Mouse (Mus musculus): Measurements from ENCODE around the gene Camk2n1. TPM values are rescaled to one million over a fixed set of nuclear protein-coding genes. Genes with fewer than 3 reads are reported as not detected.

Gene Camk2n1
- polyA plus RNA-seq, 1 experiment from 2014 or later: 15.7 TPM

- Histone ChIP-seq H3K9ac (no peak overlapping the region), H3K4me3 (no peak overlapping the region), H3K36me3 (replicated peaks) (no peaks in the 10 kb centered on the region), H3K27me3 (replicated peaks) (no peaks in the 10 kb centered on the region), H3K9me3 (no peaks in the 10 kb centered on the region), H3K27ac (no peak overlapping the region), H3K4me2 (peak overlapping the region; percentile 10; the same call in 1 of the 2 replicates), H3K4me1 (peaks cover 53% of the 10 kb centered on the region)
- WGBS: 49% methylated on average over 5 of the region's 5 CpGs
- no peak for ATAC-seq (replicated peaks)
Measured at GRCm38 (mm10) chr4:138458735-138459440, 4.8 kb downstream of the Camk2n1 start.

GRCm38 (mm10) chr4:138459775-138460174, 5.7 kb downstream of the Camk2n1 start:
- no peak overlapping the region for H3K4me2 ChIP-seq
- H3K27ac ChIP-seq: 0 out of 2 replicates have a peak overlapping the region, but pooled peaks have one; percentile 34
- no peaks in the 10 kb centered on the region for H3K27me3 ChIP-seq (replicated peaks)
- 71% methylated on average over 6 of the region's 6 CpGs for WGBS
- H3K36me3 ChIP-seq (replicated peaks): no peaks in the 10 kb centered on the region
- no peaks in the 10 kb centered on the region for H3K9me3 ChIP-seq
- no peak overlapping the region for H3K4me3 ChIP-seq
- ATAC-seq (replicated peaks): no peak
- no peak overlapping the region for H3K9ac ChIP-seq
- H3K4me1 ChIP-seq: peaks cover 61% of the 10 kb centered on the region

GRCm38 (mm10) chr4:138460910-138461309, 6.8 kb downstream of the Camk2n1 start:
- H3K9ac ChIP-seq: no peak overlapping the region
- no peak overlapping the region for H3K4me3 ChIP-seq
- no peak overlapping the region for H3K27ac ChIP-seq
- WGBS: 30% methylated on average over 9 of the region's 9 CpGs
- no peak for ATAC-seq (replicated peaks)
- no peaks in the 10 kb centered on the region for H3K27me3 ChIP-seq (replicated peaks)
- no peak overlapping the region for H3K4me2 ChIP-seq
- H3K4me1 ChIP-seq: peaks cover 65% of the 10 kb centered on the region
- no peaks in the 10 kb centered on the region for H3K36me3 ChIP-seq (replicated peaks)
- H3K9me3 ChIP-seq: no peaks in the 10 kb centered on the region

GRCm38 (mm10) chr4:138461471-138461870, 7.4 kb downstream of the Camk2n1 start:
- 94% methylated on average over 5 of the region's 5 CpGs for WGBS
- H3K27me3 ChIP-seq (replicated peaks): no peaks in the 10 kb centered on the region
- H3K4me1 ChIP-seq: peaks cover 59% of the 10 kb centered on the region
- H3K4me3 ChIP-seq: no peak overlapping the region
- H3K9ac ChIP-seq: no peak overlapping the region
- no peaks in the 10 kb centered on the region for H3K9me3 ChIP-seq
- H3K4me2 ChIP-seq: no peak overlapping the region
- no peaks in the 10 kb centered on the region for H3K36me3 ChIP-seq (replicated peaks)
- no peak for ATAC-seq (replicated peaks)
- H3K27ac ChIP-seq: no peak overlapping the region

GRCm38 (mm10) chr4:138462971-138463831, 9.1 kb downstream of the Camk2n1 start:
- H3K36me3 ChIP-seq (replicated peaks): no peaks in the 10 kb centered on the region
- 1% methylated on average over 11 of the region's 11 CpGs for WGBS
- peak overlapping the region; percentile 40 for H3K4me2 ChIP-seq
- no peak overlapping the region for H3K4me3 ChIP-seq
- ATAC-seq (replicated peaks): peak; percentile 45; the same call in 1 of the 2 replicates
- H3K9ac ChIP-seq: no peak overlapping the region
- peak overlapping the region; percentile 84 for H3K27ac ChIP-seq
- peaks cover 44% of the 10 kb centered on the region for H3K4me1 ChIP-seq
- no peaks in the 10 kb centered on the region for H3K27me3 ChIP-seq (replicated peaks)
- no peaks in the 10 kb centered on the region for H3K9me3 ChIP-seq

GRCm38 (mm10) chr4:138463832-138464487, 9.8 kb downstream of the Camk2n1 start:
- Histone ChIP-seq H3K9ac (no peak overlapping the region), H3K36me3 (replicated peaks) (no peaks in the 10 kb centered on the region), H3K9me3 (no peaks in the 10 kb centered on the region), H3K27me3 (replicated peaks) (no peaks in the 10 kb centered on the region), H3K4me1 (peaks cover 39% of the 10 kb centered on the region), H3K4me2 (peak overlapping the region; percentile 40), H3K4me3 (no peak overlapping the region), H3K27ac (peak overlapping the region; percentile 84)
- 5% methylated on average over 11 of the region's 11 CpGs for WGBS
- ATAC-seq (replicated peaks): peak; percentile 22; the same call in 1 of the 2 replicates

- Histone ChIP-seq H3K36me3 (replicated peaks) (no peaks in the 10 kb centered on the region), H3K4me3 (no peak overlapping the region), H3K4me2 (peak overlapping the region; percentile 29), H3K4me1 (peaks cover 37% of the 10 kb centered on the region), H3K9me3 (no peaks in the 10 kb centered on the region), H3K9ac (no peak overlapping the region; the same call in 1 of the 2 replicates), H3K27ac (peak overlapping the region; percentile 84), H3K27me3 (replicated peaks) (no peaks in the 10 kb centered on the region)
- 2% methylated on average over 19 of the region's 22 CpGs for WGBS
- peak; percentile 58 for ATAC-seq (replicated peaks)
Measured at GRCm38 (mm10) chr4:138464667-138465353, 10.7 kb downstream of the Camk2n1 start.

GRCm38 (mm10) chr4:138465446-138465845, 11.3 kb downstream of the Camk2n1 start:
- Histone ChIP-seq H3K27me3 (replicated peaks) (no peaks in the 10 kb centered on the region), H3K36me3 (replicated peaks) (no peaks in the 10 kb centered on the region), H3K27ac (peak overlapping the region; percentile 84; the same call in 1 of the 2 replicates), H3K4me2 (no peak overlapping the region), H3K9ac (no peak overlapping the region), H3K4me1 (peaks cover 37% of the 10 kb centered on the region), H3K4me3 (no peak overlapping the region), H3K9me3 (no peaks in the 10 kb centered on the region)
- WGBS: 38% methylated on average over 8 of the region's 8 CpGs
- no peak for ATAC-seq (replicated peaks)

- no peak overlapping the region for H3K9ac ChIP-seq
- H3K9me3 ChIP-seq: no peaks in the 10 kb centered on the region
- no peaks in the 10 kb centered on the region for H3K27me3 ChIP-seq (replicated peaks)
- no peak for ATAC-seq (replicated peaks)
- no peak overlapping the region for H3K4me3 ChIP-seq
- H3K4me2 ChIP-seq: no peak overlapping the region
- peaks cover 37% of the 10 kb centered on the region for H3K4me1 ChIP-seq
- whole genome bisulfite sequencing: 75% methylated on average over 6 of the region's 6 CpGs
- no peak overlapping the region for H3K27ac ChIP-seq
- no peaks in the 10 kb centered on the region for H3K36me3 ChIP-seq (replicated peaks)
Measured at GRCm38 (mm10) chr4:138466690-138467089, 12.6 kb downstream of the Camk2n1 start.

- no peak overlapping the region for H3K9ac ChIP-seq
- H3K9me3 ChIP-seq: no peaks in the 10 kb centered on the region
- no peak for ATAC-seq (replicated peaks)
- no peaks in the 10 kb centered on the region for H3K36me3 ChIP-seq (replicated peaks)
- no peak overlapping the region for H3K4me2 ChIP-seq
- H3K27ac ChIP-seq: no peak overlapping the region
- H3K27me3 ChIP-seq (replicated peaks): no peaks in the 10 kb centered on the region
- WGBS: 91% methylated on average over 5 of the region's 5 CpGs
- H3K4me3 ChIP-seq: no peak overlapping the region
- H3K4me1 ChIP-seq: peaks cover 35% of the 10 kb centered on the region
Measured at GRCm38 (mm10) chr4:138467451-138467850, 13.3 kb downstream of the Camk2n1 start.

- no peak overlapping the region for H3K4me2 ChIP-seq
- no peak overlapping the region for H3K27ac ChIP-seq
- H3K4me1 ChIP-seq: peaks cover 19% of the 10 kb centered on the region
- no peak overlapping the region for H3K4me3 ChIP-seq
- no peaks in the 10 kb centered on the region for H3K36me3 ChIP-seq (replicated peaks)
- no peaks in the 10 kb centered on the region for H3K27me3 ChIP-seq (replicated peaks)
- no peak overlapping the region for H3K9ac ChIP-seq
- H3K9me3 ChIP-seq: no peaks in the 10 kb centered on the region
- no peak for ATAC-seq (replicated peaks)
- WGBS: 8% methylated on average over 7 of the region's 7 CpGs
Measured at GRCm38 (mm10) chr4:138469080-138469479, 15.0 kb downstream of the Camk2n1 start.

Data from midbrain, embryonic 15.5 days (tissue).